Mouse (Mus musculus) spleen, adult 2 months (tissue): Measurements from ENCODE around the gene Zbed4. TPM values are rescaled to one million over a fixed set of nuclear protein-coding genes. Genes with fewer than 3 reads are reported as not detected.

ENCODE experiments used
- DNase-seq, 2 experiments: peaks; one replicate each; pipeline versions ENCODE4 v3.0.0 to v3.0.0-alpha.2; 2012 to 2021; ENCODE audit warnings: low spot score in 2 of 2, low read depth in 1 of 2
- H3K27ac ChIP-seq: fragments of 200-500 bp; 2 replicates; pipeline ENCODE4 v1.5.1; 2012; ENCODE audit warnings: low read length, inconsistent platforms; ENCODE audit not compliant: insufficient read depth
- H3K27me3 ChIP-seq: fragments of 200-500 bp; 2 replicates; pipeline ENCODE4 v1.6.1; 2012; ENCODE audit warnings: mild to moderate bottlenecking, moderate library complexity, low read length, inconsistent platforms; ENCODE audit not compliant: control insufficient read depth, insufficient read depth
- H3K36me3 ChIP-seq: fragments of 200-500 bp; 2 replicates; pipeline ENCODE4 v1.6.1; 2012; ENCODE audit warnings: mild to moderate bottlenecking, low read length, inconsistent platforms; ENCODE audit not compliant: control insufficient read depth, insufficient read depth
- H3K4me1 ChIP-seq: fragments of 200-500 bp; 2 replicates; pipeline ENCODE4 v1.6.1; 2011; ENCODE audit warnings: inconsistent platforms; ENCODE audit not compliant: control insufficient read depth, insufficient read depth, insufficient read length
- H3K4me3 ChIP-seq: fragments of 200-500 bp; 2 replicates; pipeline ENCODE4 v1.5.1; 2011; ENCODE audit warnings: mild to moderate bottlenecking, inconsistent platforms; ENCODE audit not compliant: insufficient read depth, insufficient read length; ENCODE audit errors: extremely low read depth
- CTCF ChIP-seq: fragments of 200-500 bp; IDR thresholded peaks from 2 replicates; pipeline ENCODE4 v1.5.1; 2011; ENCODE audit warnings: mild to moderate bottlenecking, inconsistent platforms; ENCODE audit not compliant: insufficient read depth, insufficient read length, insufficient replicate concordance; ENCODE audit errors: extremely low read depth
- POLR2A ChIP-seq: fragments of 200-500 bp; IDR thresholded peaks from 2 replicates; pipeline ENCODE4 v1.6.1; 2011; ENCODE audit warnings: low read depth, low read length, inconsistent platforms
- WGBS: fragments of 180-500 bp; shearing (Covaris S2); methylation state at CpG from one replicate; pipeline ENCODE4 v1.1.7; 2018; 5-methylcytosine and 5-hydroxymethylcytosine counted together
- polyA plus RNA-seq: library from polyadenylated mRNA; depleted of rRNA; stranded (reverse); fragments of >200 nt; gene quantifications from 2 replicates; pipeline ENCODE4 v1.2.3, GENCODE M21; 2012

Zbed4 gene
- polyA plus RNA-seq, 1 experiment = 5.8 TPM

DNA sequence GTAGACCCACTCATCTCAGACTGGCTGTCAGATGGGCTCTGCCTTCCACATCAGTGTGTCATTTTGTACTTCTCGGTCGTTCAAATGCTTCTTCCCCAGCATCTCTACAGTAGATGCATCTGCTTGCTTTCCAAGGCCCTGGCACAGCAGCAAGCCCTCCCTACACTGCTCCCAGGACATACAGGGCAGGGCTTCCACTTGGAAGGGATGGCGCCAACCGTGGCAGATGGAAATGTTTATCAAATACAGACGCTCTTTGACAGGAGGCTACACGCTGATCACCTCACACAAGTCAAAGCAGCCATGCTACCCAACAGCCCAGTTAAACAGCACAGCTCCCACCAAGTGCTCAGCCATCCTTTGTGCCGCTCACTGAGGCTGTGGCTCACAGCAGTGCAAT lies 27.1 kb upstream of the Zbed4 start:
- WGBS = 95% methylated on average over 7 of the region's 7 CpGs
- no peak for DNase-seq
- H3K27me3 ChIP-seq = no peaks in the 10 kb centered on the region
- no peak for TF ChIP-seq POLR2A
- no peak for TF ChIP-seq CTCF
- no peaks in the 10 kb centered on the region; the same call in 1 of the 2 replicates for H3K4me1 ChIP-seq
- peaks cover 21% of the 10 kb centered on the region for H3K36me3 ChIP-seq
- H3K4me3 ChIP-seq = no peak overlapping the region
- H3K27ac ChIP-seq = no peak overlapping the region

- TF ChIP-seq POLR2A (no peak), CTCF (no peak)
- 87% methylated on average over 5 of the region's 5 CpGs for WGBS
- H3K36me3 ChIP-seq = peaks cover 27% of the 10 kb centered on the region
- no peak overlapping the region for H3K4me3 ChIP-seq
- DNase-seq = no peak
- H3K27me3 ChIP-seq = no peaks in the 10 kb centered on the region
- H3K4me1 ChIP-seq = no peaks in the 10 kb centered on the region; the same call in 1 of the 2 replicates
- no peak overlapping the region for H3K27ac ChIP-seq
These were observed 26.4 kb upstream of the Zbed4 start for GRCm38 (mm10) chr15:88725036-88725435.

GRCm38 (mm10) chr15:88727204-88727603 lies 24.3 kb upstream of the Zbed4 start:
- H3K4me3 ChIP-seq = no peak overlapping the region
- peaks cover 10% of the 10 kb centered on the region; the same call in 1 of the 2 replicates for H3K4me1 ChIP-seq
- DNase-seq = no peak
- no peak for TF ChIP-seq CTCF
- TF ChIP-seq POLR2A = no peak
- no peak overlapping the region for H3K27ac ChIP-seq
- H3K27me3 ChIP-seq = no peaks in the 10 kb centered on the region
- H3K36me3 ChIP-seq = peaks cover 29% of the 10 kb centered on the region
- WGBS = 69% methylated on average over 3 of the region's 3 CpGs

DNA sequence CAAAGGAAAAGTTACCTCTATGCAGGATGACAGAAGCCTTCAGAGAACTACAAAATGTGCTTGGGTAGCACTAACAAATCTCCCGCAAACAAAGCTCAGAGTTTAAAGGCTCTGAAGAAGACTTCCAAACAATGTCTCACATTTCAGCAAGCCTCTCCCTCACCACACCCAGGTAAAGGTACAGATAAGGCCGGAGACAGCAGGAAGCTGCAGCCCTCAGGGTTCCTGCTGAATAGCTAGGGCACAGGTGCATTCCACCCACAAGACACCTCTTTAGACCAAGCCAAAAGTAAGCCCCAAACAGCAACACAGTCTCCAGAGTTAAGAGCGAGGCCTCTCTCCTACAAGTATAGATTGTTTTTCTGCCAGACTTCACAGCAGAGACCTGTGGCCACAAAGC lies 20.7 kb upstream of the Zbed4 start:
- Histone ChIP-seq H3K27ac (no peak overlapping the region), H3K27me3 (no peaks in the 10 kb centered on the region), H3K4me3 (no peak overlapping the region), H3K36me3 (peaks cover 20% of the 10 kb centered on the region), H3K4me1 (peaks cover 15% of the 10 kb centered on the region; the same call in 1 of the 2 replicates)
- TF ChIP-seq POLR2A (no peak), CTCF (no peak)
- no peak for DNase-seq
- WGBS = 71% methylated on average over 3 of the region's 3 CpGs

DNA sequence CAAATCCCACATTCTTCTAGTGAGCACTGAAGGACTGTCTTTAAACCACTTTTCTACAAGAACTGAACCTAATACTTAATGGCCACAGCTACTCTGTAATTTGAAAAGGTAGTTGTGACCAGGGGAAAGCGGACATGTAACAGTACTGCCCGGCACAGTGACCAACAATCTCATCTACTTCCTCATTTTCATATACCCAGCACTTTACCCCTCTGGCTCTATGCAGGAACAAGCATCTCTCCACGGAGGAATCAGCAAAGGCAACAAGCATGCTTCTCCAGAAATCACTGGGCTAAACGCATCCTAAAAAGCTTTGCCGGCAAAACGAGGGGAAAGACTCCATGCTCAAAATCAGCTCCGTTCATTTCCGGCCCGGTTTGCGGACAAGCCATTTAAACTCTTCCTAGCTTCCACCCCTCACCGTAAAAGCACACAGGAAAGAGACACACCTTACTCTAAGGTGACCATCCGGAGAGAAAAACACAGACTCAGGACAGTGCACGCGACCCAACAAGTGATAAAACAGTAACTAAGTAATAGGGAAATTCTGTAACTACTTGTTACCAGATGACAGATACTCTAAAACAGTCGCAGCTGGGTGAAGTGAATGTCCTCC lies 18.9 kb upstream of the Zbed4 start:
- Histone ChIP-seq H3K36me3 (peaks cover 19% of the 10 kb centered on the region), H3K27me3 (no peaks in the 10 kb centered on the region), H3K4me1 (peaks cover 15% of the 10 kb centered on the region; the same call in 1 of the 2 replicates), H3K27ac (peak overlapping the region; percentile 77; the same call in 1 of the 2 replicates), H3K4me3 (peak overlapping the region; percentile 94)
- no peak for DNase-seq
- 4% methylated on average over 15 of the region's 15 CpGs for WGBS
- TF ChIP-seq CTCF (no peak), POLR2A (no peak)

- peak overlapping the region; percentile 94 for H3K4me3 ChIP-seq
- peak overlapping the region; percentile 77 for H3K27ac ChIP-seq
- H3K36me3 ChIP-seq = peaks cover 18% of the 10 kb centered on the region
- H3K27me3 ChIP-seq = no peaks in the 10 kb centered on the region
- WGBS = under 1% methylated on average over 63 of the region's 86 CpGs
- DNase-seq = peak; percentile 42 to 68
- H3K4me1 ChIP-seq = peaks cover 15% of the 10 kb centered on the region; the same call in 1 of the 2 replicates
- TF ChIP-seq CTCF = no peak
- TF ChIP-seq POLR2A = no peak
These were observed 18.3 kb upstream of the Zbed4 start for GRCm38 (mm10) chr15:88733041-88733751.
